ENCODE assay signal across 19 mouse cellular contexts in the genomic region with DNA sequence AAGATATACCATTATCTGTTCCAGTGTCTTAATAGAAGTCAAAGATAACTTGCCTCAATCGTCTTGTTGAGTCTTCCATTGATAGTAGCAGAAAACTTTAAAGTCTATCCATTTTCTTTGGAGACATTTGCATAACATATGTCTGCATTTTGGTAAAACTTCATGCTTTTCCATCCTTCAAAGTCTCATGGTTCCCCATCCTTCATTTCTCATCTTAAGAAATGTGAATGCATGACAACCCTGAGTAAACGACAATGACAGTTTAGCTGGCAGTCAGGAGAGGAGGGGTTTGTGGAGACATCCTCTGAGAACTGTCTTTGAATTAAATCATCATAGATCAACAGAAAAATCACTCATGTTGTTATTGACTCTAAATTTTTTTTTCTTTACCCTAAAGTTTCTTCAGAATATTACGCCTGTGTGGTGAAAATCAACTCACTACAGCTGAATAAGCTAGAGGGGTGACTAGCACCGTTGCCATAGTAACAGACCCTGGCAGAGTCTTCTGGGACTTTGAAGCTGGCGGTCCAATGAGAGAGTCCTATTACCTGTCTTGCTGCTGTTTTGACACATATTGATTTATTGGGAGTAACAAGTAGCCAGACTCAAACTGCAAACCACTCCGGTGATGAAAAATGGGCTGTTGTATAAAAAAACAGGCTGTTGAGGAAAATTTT. TPM values are rescaled to one million over a fixed set of nuclear protein-coding genes. Genes with fewer than 3 reads are reported as not detected.
A peak's percentile ranks its signal among the peaks of the same experiment; 100 is the strongest.
DNase-seq lines count a peak whose midpoint lies in the region; ATAC-seq and TF ChIP-seq lines count a peak whose summit lies in the region.
"Had no signal": no experiment of that assay in that cellular context is flagged by ENCODE, and none has a peak within 500 bp of the region (broad histone marks: within the 10 kb centered on the region; RNA-seq: fewer than 3 reads in every experiment).

No protein-coding gene starts in this region.

- TF ChIP-seq CTCF in hindbrain, postnatal 0 days (IDR thresholded peaks at IDR 0.05; ENCODE audit: low read depth), result no peak
- TF ChIP-seq CTCF in lung, adult 2 months (IDR thresholded peaks at IDR 0.05; ENCODE audit: insufficient read depth, low read length), result no peak

- no peak overlapping the region for H3K4me2 ChIP-seq in neural tube, embryonic 11.5 days (ENCODE audit: low read depth)
- H3K4me2 ChIP-seq in neural tube, embryonic 15.5 days, result no peak overlapping the region
- H3K4me2 ChIP-seq in forebrain, embryonic 15.5 days (replicated peaks), result no peak overlapping the region
- no peak overlapping the region for H3K4me2 ChIP-seq in hindbrain, postnatal 0 days (ENCODE audit: low read depth, low read length)
- H3K4me2 ChIP-seq: heart, embryonic 15.5 days; limb, embryonic 12.5 days; lung, embryonic 15.5 days had no signal

- H3K27ac ChIP-seq in neural tube, embryonic 11.5 days (ENCODE audit: low read depth, low read length), result no peak overlapping the region
- H3K27ac ChIP-seq in neural tube, embryonic 15.5 days (replicated peaks), result no peak overlapping the region
- H3K27ac ChIP-seq in forebrain, embryonic 15.5 days (replicated peaks), result no peak overlapping the region
- no peak overlapping the region for H3K27ac ChIP-seq in hindbrain, postnatal 0 days
- H3K27ac ChIP-seq: heart, embryonic 15.5 days; kidney, postnatal 0 days; limb, embryonic 12.5 days; lung, embryonic 15.5 days had no signal

- H3K9ac ChIP-seq in neural tube, embryonic 11.5 days (ENCODE audit: low read length), result no peak overlapping the region
- no peak overlapping the region for H3K9ac ChIP-seq in neural tube, embryonic 15.5 days (replicated peaks)
- H3K9ac ChIP-seq in forebrain, embryonic 15.5 days (replicated peaks), result no peak overlapping the region
- H3K9ac ChIP-seq in hindbrain, postnatal 0 days (replicated peaks; ENCODE audit: low read length), result no peak overlapping the region
- H3K9ac ChIP-seq: heart, embryonic 15.5 days; limb, embryonic 12.5 days; lung, embryonic 15.5 days had no signal

- H3K9me3 ChIP-seq in neural tube, embryonic 11.5 days (ENCODE audit: control insufficient read depth, low read length), result no peaks in the 10 kb centered on the region
- no peaks in the 10 kb centered on the region for H3K9me3 ChIP-seq in neural tube, embryonic 15.5 days (replicated peaks)
- H3K9me3 ChIP-seq in forebrain, embryonic 15.5 days, result no peaks in the 10 kb centered on the region
- H3K9me3 ChIP-seq in hindbrain, postnatal 0 days (ENCODE audit: low read length), result no peaks in the 10 kb centered on the region
- H3K9me3 ChIP-seq: heart, embryonic 15.5 days; limb, embryonic 12.5 days; lung, embryonic 15.5 days; megakaryocyte, embryonic 14.5 days had no signal

- ATAC-seq in neural tube, embryonic 11.5 days (ENCODE audit: insufficient read depth, low FRiP score, low TSS enrichment), result 0 out of 2 replicates have a peak, but pooled peaks have one; percentile 48
- ATAC-seq in neural tube, embryonic 15.5 days (ENCODE audit: low FRiP score), result no peak; the same call in 1 of the 2 replicates
- peak; percentile 75 for ATAC-seq in forebrain, embryonic 15.5 days (replicated peaks)
- ATAC-seq in hindbrain, postnatal 0 days, result peak; percentile 79

- H3K36me3 ChIP-seq in neural tube, embryonic 11.5 days (ENCODE audit: control insufficient read depth, insufficient read depth, low read length), result no peaks in the 10 kb centered on the region
- H3K36me3 ChIP-seq in neural tube, embryonic 15.5 days, result no peaks in the 10 kb centered on the region
- no peaks in the 10 kb centered on the region for H3K36me3 ChIP-seq in forebrain, embryonic 15.5 days
- no peaks in the 10 kb centered on the region for H3K36me3 ChIP-seq in hindbrain, postnatal 0 days (ENCODE audit: insufficient read depth, low read length)
- H3K36me3 ChIP-seq: heart, embryonic 15.5 days; lung, embryonic 15.5 days had no signal

- 58% methylated on average over 6 of the region's 6 CpGs for WGBS in neural tube, embryonic 11.5 days
- WGBS in neural tube, embryonic 15.5 days, result 52% methylated on average over 6 of the region's 6 CpGs
- 47% methylated on average over 6 of the region's 6 CpGs for WGBS in forebrain, embryonic 15.5 days
- WGBS in hindbrain, postnatal 0 days, result 43% methylated on average over 6 of the region's 6 CpGs
- 56% methylated on average over 6 of the region's 6 CpGs for WGBS in lung, adult 2 months

- no peak for TF ChIP-seq POLR2A in lung, adult 2 months (IDR thresholded peaks at IDR 0.05; ENCODE audit: borderline replicate concordance, extremely low read depth, low read depth, low read length)

- peak; percentile 26 for DNase-seq in neural tube, embryonic 11.5 days (ENCODE audit: low spot score)
- DNase-seq in hindbrain, postnatal 0 days (ENCODE audit: low spot score), result peak; percentile 78
- DNase-seq in retina, embryonic 14.5 days (ENCODE audit: low spot score), result peak; percentile 68
- no peak for DNase-seq in lung, adult 2 months
- no peak for DNase-seq in gastrocnemius, postnatal 14 days
- no peak for DNase-seq in gastrocnemius, postnatal 25 days
- DNase-seq: cerebellum, postnatal 25 days; gastrocnemius, postnatal 36 days; right cerebral cortex, postnatal 25 days had no signal

- H3K4me3 ChIP-seq in neural tube, embryonic 11.5 days (ENCODE audit: low read depth, low read length), result no peak overlapping the region
- H3K4me3 ChIP-seq in neural tube, embryonic 15.5 days (replicated peaks), result no peak overlapping the region
- no peak overlapping the region for H3K4me3 ChIP-seq in forebrain, embryonic 15.5 days
- no peak overlapping the region for H3K4me3 ChIP-seq in hindbrain, postnatal 0 days (ENCODE audit: low read length)
- H3K4me3 ChIP-seq in lung, adult 2 months (replicated peaks; ENCODE audit: extremely low read depth, low read depth, low read length), result no peak overlapping the region
- H3K4me3 ChIP-seq: heart, embryonic 15.5 days; limb, embryonic 12.5 days; lung, embryonic 15.5 days; megakaryocyte, embryonic 14.5 days had no signal

- peaks cover under 1% of the 10 kb centered on the region; the same call in 1 of the 2 replicates for H3K4me1 ChIP-seq in neural tube, embryonic 11.5 days (ENCODE audit: control insufficient read depth, insufficient read depth, low read length)
- H3K4me1 ChIP-seq in neural tube, embryonic 15.5 days, result peaks cover 15% of the 10 kb centered on the region
- peaks cover 11% of the 10 kb centered on the region for H3K4me1 ChIP-seq in forebrain, embryonic 15.5 days
- no peaks in the 10 kb centered on the region for H3K4me1 ChIP-seq in hindbrain, postnatal 0 days (ENCODE audit: insufficient read depth, low read length)
- no peaks in the 10 kb centered on the region for H3K4me1 ChIP-seq in lung, adult 2 months (ENCODE audit: control insufficient read depth, insufficient read depth, low read length)
- H3K4me1 ChIP-seq: lung, embryonic 15.5 days had no signal

- H3K27me3 ChIP-seq in neural tube, embryonic 11.5 days (ENCODE audit: control insufficient read depth, insufficient read depth, low read length), result no peaks in the 10 kb centered on the region
- H3K27me3 ChIP-seq in neural tube, embryonic 15.5 days (replicated peaks), result no peaks in the 10 kb centered on the region
- no peaks in the 10 kb centered on the region for H3K27me3 ChIP-seq in forebrain, embryonic 15.5 days
- H3K27me3 ChIP-seq in hindbrain, postnatal 0 days (ENCODE audit: insufficient read depth, low read length), result no peaks in the 10 kb centered on the region
- H3K27me3 ChIP-seq: heart, embryonic 15.5 days; limb, embryonic 12.5 days; lung, embryonic 15.5 days; megakaryocyte, embryonic 14.5 days had no signal

- intact Hi-C loops in gastrocnemius, postnatal 14 days (cut with DNase I; ENCODE audit: low total_unique reads), result no loop called here

RNA-seq across cellular contexts. Expression of gene Svip, which starts 45.0 kb away (rescaled TPM):
- 19.1 and 19.9 TPM in 2 replicates for polyA plus RNA-seq in neural tube, embryonic 11.5 days (2014; fragmentation: Nextera tagmentation; extraction: Ambion mirVana)
- polyA plus RNA-seq in neural tube, embryonic 15.5 days (2015; fragmentation: Nextera tagmentation; extraction: Ambion mirVana), result 18.7 and 23.9 TPM in 2 replicates
- 22.5 and 23.4 TPM in 2 replicates for polyA plus RNA-seq in forebrain, embryonic 15.5 days (2015; fragmentation: Nextera tagmentation; extraction: Ambion mirVana)
- 11.4 and 15.0 TPM in 2 replicates for total RNA-seq in hindbrain, postnatal 0 days (2014; rRNA removed)
- polyA plus RNA-seq in hindbrain, postnatal 0 days (2015; fragmentation: Nextera tagmentation; extraction: Ambion mirVana), result 18.3 and 20.3 TPM in 2 replicates
- 1.8 and 4.0 TPM in 2 replicates for polyA plus RNA-seq in lung, adult 2 months (2012; rRNA removed)
- 1 to 10 TPM; 6.4 to 9.7 TPM for total RNA-seq in gastrocnemius, postnatal 14 days (2021)
- total RNA-seq in gastrocnemius, postnatal 25 days (2021), result 10 to 100 TPM; 12.4 to 14.9 TPM

RNA-seq across cellular contexts. Expression of gene 1700015G11Rik, which starts 54.7 kb away (rescaled TPM):
- not detected in 2 replicates for polyA plus RNA-seq in neural tube, embryonic 11.5 days (2014; fragmentation: Nextera tagmentation; extraction: Ambion mirVana)
- not detected in 2 replicates for polyA plus RNA-seq in neural tube, embryonic 15.5 days (2015; fragmentation: Nextera tagmentation; extraction: Ambion mirVana)
- polyA plus RNA-seq in forebrain, embryonic 15.5 days (2015; fragmentation: Nextera tagmentation; extraction: Ambion mirVana), result not detected in 2 replicates
- total RNA-seq in hindbrain, postnatal 0 days (2014; rRNA removed), result not detected in 2 replicates
- polyA plus RNA-seq in hindbrain, postnatal 0 days (2015; fragmentation: Nextera tagmentation; extraction: Ambion mirVana), result not detected in 2 replicates
- not detected in 2 replicates for polyA plus RNA-seq in lung, adult 2 months (2012; rRNA removed)
- not detected for total RNA-seq in gastrocnemius, postnatal 14 days (2021)
- total RNA-seq in gastrocnemius, postnatal 25 days (2021), result not detected
- total RNA-seq: gastrocnemius, postnatal 36 days; layer of hippocampus, postnatal 10 days had no signal
- polyA plus RNA-seq: heart, embryonic 15.5 days; intestine, embryonic 14.5 days; kidney, postnatal 0 days; limb, embryonic 12.5 days; lung, embryonic 15.5 days; stomach, embryonic 14.5 days had no signal

Comparison
In these comparisons a context has a peak if more than half of its experiments do, and no peak if none do; other contexts are left out.
1. DNase-seq: peak in neural tube, embryonic 11.5 days (single experiment), hindbrain, postnatal 0 days (single experiment) and retina, embryonic 14.5 days (single experiment); none in lung, adult 2 months (single experiment), gastrocnemius, postnatal 14 days (single experiment) and gastrocnemius, postnatal 25 days (single experiment).